Comparison of ENCODE assay signal across 9 mouse cellular contexts in the genomic region with DNA sequence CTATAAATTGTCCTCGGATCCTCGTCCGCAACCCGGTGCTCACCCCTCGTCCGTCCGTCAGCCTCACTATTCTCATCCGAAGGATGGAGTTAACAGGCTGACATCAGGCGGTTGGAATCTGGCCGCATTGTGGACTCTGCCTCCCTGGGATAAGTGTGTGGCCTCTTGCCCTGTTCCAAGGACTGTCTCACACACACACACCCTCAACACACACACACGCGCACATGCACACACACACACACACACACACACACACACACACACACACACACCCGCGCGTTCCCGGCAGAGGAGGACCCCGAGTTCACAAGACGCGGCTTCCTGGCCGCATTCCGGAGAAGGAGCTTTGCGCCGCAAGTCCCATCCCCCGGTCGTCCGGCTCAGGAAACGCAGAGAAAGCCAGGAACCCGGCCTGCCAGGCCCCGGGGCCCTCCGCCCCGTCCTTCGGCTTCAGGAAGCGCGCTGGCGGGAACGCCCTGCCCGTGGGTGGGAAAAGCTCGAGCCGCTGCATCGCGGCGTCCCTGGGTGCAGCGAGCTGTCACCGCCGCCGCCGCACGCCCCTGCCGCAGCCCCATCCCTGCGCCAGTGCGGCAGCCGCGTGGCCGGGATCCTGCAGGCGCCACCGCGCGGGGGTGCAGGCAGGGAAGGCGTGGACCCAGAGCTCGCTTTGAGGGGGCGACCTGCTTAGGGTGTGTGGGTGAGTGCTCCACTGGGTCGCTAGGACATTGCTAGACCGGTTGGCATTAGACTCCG. TPM values are rescaled to one million over a fixed set of nuclear protein-coding genes. Genes with fewer than 3 reads are reported as not detected.
DNase-seq lines count a peak whose midpoint lies in the region; ATAC-seq and TF ChIP-seq lines count a peak whose summit lies in the region.
"Had no signal": no experiment of that assay in that cellular context is flagged by ENCODE, and none has a peak within 500 bp of the region (broad histone marks: within the 10 kb centered on the region; RNA-seq: fewer than 3 reads in every experiment).

A gene (plus strand): TSS at position 165 of the 753 bp plus-strand sequence.

- ATAC-seq in embryonic facial prominence, embryonic 12.5 days (ENCODE audit: insufficient number of reproducible peaks, insufficient read depth, low FRiP score, low TSS enrichment) = peak; percentile 66; the same call in 1 of the 2 replicates
- ATAC-seq in midbrain, postnatal 0 days (ENCODE audit: low FRiP score) = peak; percentile 71

- 1% methylated on average over 64 of the region's 64 CpGs for WGBS in embryonic facial prominence, embryonic 12.5 days
- WGBS in kidney, adult 2 months = 3% methylated on average over 64 of the region's 64 CpGs
- 2% methylated on average over 63 of the region's 64 CpGs for WGBS in liver, adult 2 months
- under 1% methylated on average over 60 of the region's 64 CpGs for WGBS in midbrain, postnatal 0 days

- peak; percentile 67 for DNase-seq in urinary bladder, adult 18-20 months (ENCODE audit: low spot score in 2 of 2)
- no peak for DNase-seq in urinary bladder, postnatal 10 days (ENCODE audit: low spot score)
- DNase-seq in heart, adult 8-10 months (ENCODE audit: low spot score) = peak; percentile 89
- DNase-seq in kidney, adult 2 months = peak; percentile 92
- DNase-seq in liver, adult 2 months (ENCODE audit: extremely low read depth, low read depth, low spot score) = peak; percentile 79
- peak; percentile 55 for DNase-seq in midbrain, postnatal 0 days (ENCODE audit: low spot score)
- DNase-seq in splenic B cell, adult 2 months (ENCODE audit: low read depth, low spot score) = peak; percentile 24

- peak within 1 kb of the TSS; percentile 76 for H3K9ac ChIP-seq in embryonic facial prominence, embryonic 12.5 days
- peak within 1 kb of the TSS; percentile 89 for H3K9ac ChIP-seq in liver, adult 2 months (ENCODE audit: low read depth, low read length)
- H3K9ac ChIP-seq in midbrain, postnatal 0 days (replicated peaks; ENCODE audit: low read length, poor library complexity, severe bottlenecking) = peak within 1 kb of the TSS; percentile 81

- no peaks in the 10 kb centered on the region for H3K79me2 ChIP-seq in liver, adult 2 months (ENCODE audit: control insufficient read depth, insufficient read depth, low read length)

- peak within 1 kb of the TSS; percentile 95 for H3K4me2 ChIP-seq in embryonic facial prominence, embryonic 12.5 days (replicated peaks)
- H3K4me2 ChIP-seq in midbrain, postnatal 0 days (ENCODE audit: low read depth, low read length, poor library complexity, severe bottlenecking) = peak within 1 kb of the TSS; percentile 96

- no peaks in the 10 kb centered on the region for H3K36me3 ChIP-seq in embryonic facial prominence, embryonic 12.5 days
- H3K36me3 ChIP-seq in kidney, adult 2 months (ENCODE audit: control insufficient read depth, insufficient read depth, low read length) = no peaks in the 10 kb centered on the region
- H3K36me3 ChIP-seq in liver, adult 2 months (ENCODE audit: control insufficient read depth, insufficient read depth, low read length) = no peaks in the 10 kb centered on the region
- H3K36me3 ChIP-seq in midbrain, postnatal 0 days (ENCODE audit: insufficient read depth, low read length) = no peaks in the 10 kb centered on the region
- H3K36me3 ChIP-seq in splenic B cell, adult 2 months (ENCODE audit: control insufficient read depth, insufficient read depth, low read length, poor library complexity, severe bottlenecking) = no peaks in the 10 kb centered on the region
- H3K36me3 ChIP-seq: G1E had no signal

- H3K9me3 ChIP-seq in embryonic facial prominence, embryonic 12.5 days = no peaks in the 10 kb centered on the region
- H3K9me3 ChIP-seq in midbrain, postnatal 0 days (ENCODE audit: low read length) = no peaks in the 10 kb centered on the region
- H3K9me3 ChIP-seq: G1E had no signal

- H3K27ac ChIP-seq in embryonic facial prominence, embryonic 12.5 days = peak within 1 kb of the TSS; percentile 26; the same call in 1 of the 2 replicates
- H3K27ac ChIP-seq in kidney, adult 2 months (ENCODE audit: insufficient read depth, low read depth, low read length) = peak within 1 kb of the TSS; percentile 94
- peak within 1 kb of the TSS; percentile 65 for H3K27ac ChIP-seq in liver, adult 2 months (replicated peaks; ENCODE audit: insufficient read depth, low read depth, low read length)
- H3K27ac ChIP-seq in midbrain, postnatal 0 days (ENCODE audit: low read depth, low read length) = peak within 1 kb of the TSS; percentile 72

- H3K4me3 ChIP-seq in embryonic facial prominence, embryonic 12.5 days = peak within 1 kb of the TSS; percentile 70
- peak within 1 kb of the TSS; percentile 68 for H3K4me3 ChIP-seq in kidney, adult 2 months (ENCODE audit: insufficient read depth, low read depth, low read length)
- H3K4me3 ChIP-seq in liver, adult 2 months (ENCODE audit: insufficient read depth, low read depth, low read length) = peak within 1 kb of the TSS; percentile 88
- peak within 1 kb of the TSS; percentile 73 for H3K4me3 ChIP-seq in midbrain, postnatal 0 days (ENCODE audit: low read depth, low read length)

- peaks cover 31% of the 10 kb centered on the region for H3K27me3 ChIP-seq in embryonic facial prominence, embryonic 12.5 days
- no peaks in the 10 kb centered on the region for H3K27me3 ChIP-seq in kidney, adult 2 months (replicated peaks; ENCODE audit: control insufficient read depth, insufficient read depth, low read length)
- H3K27me3 ChIP-seq in liver, adult 2 months (ENCODE audit: control insufficient read depth, insufficient read depth, low read length) = no peaks in the 10 kb centered on the region
- H3K27me3 ChIP-seq in midbrain, postnatal 0 days (ENCODE audit: insufficient read depth, low read length) = peaks cover 5% of the 10 kb centered on the region; the same call in 1 of the 2 replicates
- no peaks in the 10 kb centered on the region for H3K27me3 ChIP-seq in splenic B cell, adult 2 months (ENCODE audit: control insufficient read depth, insufficient read depth, low read length, poor library complexity, severe bottlenecking)

- no peak for TF ChIP-seq CTCF in kidney, adult 2 months (conservative IDR thresholded peaks at IDR 0.05; ENCODE audit: insufficient read depth, insufficient read length, low read depth, low read length)
- TF ChIP-seq CTCF in liver, adult 2 months (IDR thresholded peaks at IDR 0.05; ENCODE audit: low read depth, low read length) = no peak
- TF ChIP-seq CTCF in midbrain, postnatal 0 days (IDR thresholded peaks at IDR 0.05) = peak; percentile 36; the same call in 1 of the 2 replicates

- no peak for TF ChIP-seq POLR2A in kidney, adult 2 months (IDR thresholded peaks at IDR 0.05; ENCODE audit: low read depth, low read length)
- TF ChIP-seq POLR2A in liver, adult 2 months (IDR thresholded peaks at IDR 0.05; ENCODE audit: extremely low read depth, insufficient read depth, low read length) = no peak

- H3K4me1 ChIP-seq in embryonic facial prominence, embryonic 12.5 days = peaks cover 20% of the 10 kb centered on the region
- no peaks in the 10 kb centered on the region; the same call in 1 of the 2 replicates for H3K4me1 ChIP-seq in kidney, adult 2 months (ENCODE audit: control insufficient read depth, insufficient read depth, low read length)
- H3K4me1 ChIP-seq in liver, adult 2 months (ENCODE audit: control insufficient read depth, insufficient read depth, low read length) = peaks cover 4% of the 10 kb centered on the region; the same call in 1 of the 2 replicates
- no peaks in the 10 kb centered on the region for H3K4me1 ChIP-seq in midbrain, postnatal 0 days (ENCODE audit: insufficient read depth, low read length)

RNA-seq across cellular contexts. Expression of the gene that starts here (rescaled TPM):
- 0.09 and 0.34 TPM in 2 replicates for polyA plus RNA-seq in embryonic facial prominence, embryonic 12.5 days (2016; fragmentation: Nextera tagmentation; extraction: Ambion mirVana)
- under 1 TPM in 3 of 4 experiments, not detected in 1; 0.24 to 0.60 (median 0.41) TPM for total RNA-seq in heart, adult 8-10 months (2022)
- polyA plus RNA-seq in kidney, adult 2 months (2012; rRNA removed) = 0.30 and 0.31 TPM in 2 replicates
- total RNA-seq in liver, adult 2 months (2014; rRNA removed) = 0.07 and 0.18 TPM in 2 replicates
- polyA plus RNA-seq in liver, adult 2 months (2012; rRNA removed) = 0.11 and 0.15 TPM in 2 replicates
- total RNA-seq in midbrain, postnatal 0 days (2014; rRNA removed) = 0.19 and 0.27 TPM in 2 replicates
- 0.22 and 0.40 TPM in 2 replicates for polyA plus RNA-seq in midbrain, postnatal 0 days (2015; fragmentation: Nextera tagmentation; extraction: Ambion mirVana)
- total RNA-seq: G1E had no signal
- polyA plus RNA-seq: G1E had no signal

Comparison
In these comparisons a context has a peak if more than half of its experiments do, and no peak if none do; other contexts are left out.
1. Peak in ATAC-seq, H3K4me3 ChIP-seq, H3K27ac ChIP-seq, H3K9ac ChIP-seq and H3K4me2 ChIP-seq in embryonic facial prominence, embryonic 12.5 days; RNA of the gene not detected or under 1 TPM.
2. Peak in DNase-seq in heart, adult 8-10 months; RNA of the gene not detected or under 1 TPM.
3. Peak in DNase-seq, H3K4me3 ChIP-seq and H3K27ac ChIP-seq in kidney, adult 2 months; RNA of the gene not detected or under 1 TPM.
4. Peak in DNase-seq, H3K4me3 ChIP-seq, H3K27ac ChIP-seq and H3K9ac ChIP-seq in liver, adult 2 months; RNA of the gene not detected or under 1 TPM.
5. Peak in DNase-seq, ATAC-seq, H3K4me3 ChIP-seq, H3K27ac ChIP-seq, H3K9ac ChIP-seq and H3K4me2 ChIP-seq in midbrain, postnatal 0 days; RNA of the gene not detected or under 1 TPM.
6. H3K27ac ChIP-seq: peak in every context shown above with its lines; median percentile 94 in kidney, adult 2 months; 72 in midbrain, postnatal 0 days; 65 in liver, adult 2 months; 26 in embryonic facial prominence, embryonic 12.5 days.